Mouse (Mus musculus): Measurements from ENCODE around the gene Afdn. TPM values are rescaled to one million over a fixed set of nuclear protein-coding genes. Genes with fewer than 3 reads are reported as not detected.
"Not testable (repeated sequence)": the region's sequence is repeated elsewhere in the genome, so short reads cannot be mapped to it uniquely, and the experiment has no call there.

Afdn gene
- polyA plus RNA-seq, 1 experiment from 2014 or later, result 141 TPM

DNA sequence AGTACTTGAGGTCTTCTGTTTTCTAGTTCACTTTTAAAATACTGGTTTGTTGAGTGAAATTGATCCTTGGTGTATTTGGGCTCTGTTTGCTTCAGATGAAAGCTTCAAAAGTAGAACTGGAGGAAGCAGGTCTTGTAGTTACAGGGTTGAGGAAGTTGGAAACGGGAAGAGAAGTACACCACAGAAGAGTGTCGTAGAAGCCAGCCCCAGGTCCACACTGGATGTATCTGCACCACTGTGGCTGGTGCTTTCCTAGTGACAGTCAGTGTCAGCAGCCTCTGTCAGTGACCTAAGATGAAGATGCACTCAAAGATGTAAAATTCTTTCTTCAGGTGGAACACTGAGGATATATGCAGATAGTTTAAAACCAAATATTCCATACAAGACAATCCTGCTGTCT is 57.5 kb downstream of the Afdn start:
- no peak for DNase-seq (ENCODE audit: low spot score)
- Histone ChIP-seq H3K27me3 (ENCODE audit: control insufficient read depth, insufficient read depth, low read length) (no peaks in the 10 kb centered on the region), H3K27ac (ENCODE audit: low read depth, low read length) (no peak overlapping the region), H3K9ac (ENCODE audit: low read length) (no peak overlapping the region), H3K4me3 (ENCODE audit: low read depth, low read length) (no peak overlapping the region), H3K4me1 (replicated peaks; ENCODE audit: control insufficient read depth, insufficient read depth, low read length) (no peaks in the 10 kb centered on the region), H3K36me3 (ENCODE audit: control insufficient read depth, insufficient read depth, low read length) (no peaks in the 10 kb centered on the region), H3K4me2 (ENCODE audit: low read depth, low read length, severe bottlenecking) (no peak overlapping the region), H3K9me3 (ENCODE audit: control insufficient read depth, low read length) (no peaks in the 10 kb centered on the region)
- no peak for ATAC-seq (replicated peaks; ENCODE audit: low FRiP score)
- 91% methylated on average over 2 of the region's 2 CpGs for WGBS

DNA sequence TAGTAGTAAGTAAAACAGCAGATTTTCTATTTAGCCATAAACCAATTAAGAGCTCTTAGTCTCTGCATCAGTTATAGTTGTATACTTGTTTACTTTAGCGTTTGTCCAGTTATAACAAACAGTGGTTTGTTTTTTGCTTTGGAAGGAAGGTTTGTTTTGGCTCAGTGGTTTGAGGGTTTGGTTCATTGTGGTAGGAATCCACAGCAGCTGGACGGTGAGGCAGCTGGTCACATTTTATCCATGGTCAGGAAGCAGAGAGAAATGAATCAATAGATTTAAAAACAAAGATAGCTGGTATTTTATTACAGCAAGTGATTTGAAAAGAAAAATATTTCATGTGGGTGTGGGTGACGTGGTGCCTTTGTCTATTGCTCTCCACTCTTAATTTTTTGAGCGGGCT is 59.0 kb downstream of the Afdn start:
- Histone ChIP-seq H3K4me3 (ENCODE audit: low read depth, low read length) (no peak overlapping the region), H3K4me2 (ENCODE audit: low read depth, low read length, severe bottlenecking) (no peak overlapping the region), H3K9me3 (ENCODE audit: control insufficient read depth, low read length) (no peaks in the 10 kb centered on the region), H3K27ac (ENCODE audit: low read depth, low read length) (no peak overlapping the region), H3K27me3 (ENCODE audit: control insufficient read depth, insufficient read depth, low read length) (no peaks in the 10 kb centered on the region), H3K36me3 (ENCODE audit: control insufficient read depth, insufficient read depth, low read length) (no peaks in the 10 kb centered on the region), H3K4me1 (replicated peaks; ENCODE audit: control insufficient read depth, insufficient read depth, low read length) (no peaks in the 10 kb centered on the region), H3K9ac (ENCODE audit: low read length) (no peak overlapping the region)
- 92% methylated on average over 4 of the region's 4 CpGs for WGBS
- DNase-seq (ENCODE audit: low spot score) (no peak), ATAC-seq (replicated peaks; ENCODE audit: low FRiP score) (no peak)

DNA sequence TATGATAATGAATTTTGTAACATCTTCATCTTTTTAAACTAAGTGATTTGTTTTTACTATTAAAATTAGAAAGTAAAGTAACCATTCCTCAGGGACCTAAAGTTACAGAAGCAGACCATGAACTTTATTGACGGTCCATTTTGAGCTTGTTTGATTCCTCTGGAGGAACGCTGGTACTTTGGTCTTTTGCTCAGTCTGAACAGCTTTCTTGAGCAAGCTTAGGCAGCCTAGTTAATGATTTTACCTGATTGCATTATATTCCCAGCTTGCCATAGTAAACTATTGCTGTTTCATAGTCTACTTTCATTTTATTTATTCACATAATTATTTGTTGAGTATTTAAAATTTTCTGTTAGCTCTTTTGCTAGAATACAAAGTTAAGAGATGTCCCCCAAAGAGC is 60.3 kb downstream of the Afdn start:
- ATAC-seq (replicated peaks; ENCODE audit: low FRiP score) (no peak), DNase-seq (ENCODE audit: low spot score) (no peak)
- Histone ChIP-seq H3K4me2 (ENCODE audit: low read depth, low read length, severe bottlenecking) (no peak overlapping the region), H3K27ac (ENCODE audit: low read depth, low read length) (no peak overlapping the region), H3K36me3 (ENCODE audit: control insufficient read depth, insufficient read depth, low read length) (no peaks in the 10 kb centered on the region; the same call in 1 of the 2 replicates), H3K9ac (ENCODE audit: low read length) (no peak overlapping the region), H3K27me3 (ENCODE audit: control insufficient read depth, insufficient read depth, low read length) (no peaks in the 10 kb centered on the region), H3K4me1 (replicated peaks; ENCODE audit: control insufficient read depth, insufficient read depth, low read length) (no peaks in the 10 kb centered on the region), H3K4me3 (ENCODE audit: low read depth, low read length) (no peak overlapping the region), H3K9me3 (ENCODE audit: control insufficient read depth, low read length) (no peaks in the 10 kb centered on the region)
- 94% methylated on average over 2 of the region's 2 CpGs for WGBS

DNA sequence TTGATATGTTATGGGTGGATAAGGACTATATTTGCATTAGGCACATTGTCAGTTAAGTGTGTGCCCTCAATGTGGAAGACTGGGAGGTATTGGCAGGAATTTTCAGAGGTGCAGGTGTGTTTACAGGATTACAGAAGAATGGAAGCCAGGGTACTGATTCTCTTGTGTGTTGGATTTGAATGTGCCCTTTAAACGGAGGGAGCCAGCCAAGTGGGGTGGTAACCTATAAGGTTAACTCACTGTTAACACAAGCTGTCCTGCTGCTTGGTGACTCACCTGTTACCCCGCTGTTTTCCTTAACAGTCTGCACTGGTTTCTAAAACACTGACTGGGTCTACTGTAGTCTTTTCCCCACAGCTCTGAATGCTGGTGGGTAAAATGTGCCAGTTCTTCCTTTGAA is 65.1 kb downstream of the Afdn start:
- no peak for ATAC-seq (replicated peaks; ENCODE audit: low FRiP score)
- Histone ChIP-seq H3K4me2 (ENCODE audit: low read depth, low read length, severe bottlenecking) (no peak overlapping the region), H3K27ac (ENCODE audit: low read depth, low read length) (no peak overlapping the region), H3K9ac (ENCODE audit: low read length) (no peak overlapping the region), H3K4me1 (replicated peaks; ENCODE audit: control insufficient read depth, insufficient read depth, low read length) (no peaks in the 10 kb centered on the region), H3K36me3 (ENCODE audit: control insufficient read depth, insufficient read depth, low read length) (no peaks in the 10 kb centered on the region; the same call in 1 of the 2 replicates), H3K27me3 (ENCODE audit: control insufficient read depth, insufficient read depth, low read length) (no peaks in the 10 kb centered on the region), H3K4me3 (ENCODE audit: low read depth, low read length) (no peak overlapping the region), H3K9me3 (ENCODE audit: control insufficient read depth, low read length) (no peaks in the 10 kb centered on the region)
- 90% methylated on average over 2 of the region's 2 CpGs for WGBS
- DNase-seq (ENCODE audit: low spot score), result no peak

DNA sequence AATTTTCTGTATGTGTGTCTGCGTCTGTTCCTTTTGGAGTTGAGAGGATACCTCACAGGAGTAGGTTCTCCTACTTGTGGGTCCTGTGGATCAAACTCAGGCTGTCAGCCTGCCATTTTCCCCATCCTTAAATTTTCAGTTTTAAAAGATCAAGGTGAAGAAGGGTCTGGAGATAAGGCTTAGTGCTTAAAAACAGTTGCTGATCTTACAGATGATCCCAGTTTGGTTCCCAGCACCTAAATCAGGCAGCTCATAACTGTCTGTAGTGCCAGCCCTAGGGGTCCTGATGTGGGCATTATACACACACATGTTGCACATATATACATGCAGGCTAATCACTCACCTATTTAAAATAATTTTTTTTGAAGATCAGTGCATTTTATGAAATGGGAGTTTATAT is 69.9 kb downstream of the Afdn start:
- H3K9ac ChIP-seq (ENCODE audit: low read length), result no peak overlapping the region
- H3K4me3 ChIP-seq (ENCODE audit: low read depth, low read length), result no peak overlapping the region
- no peak for DNase-seq (ENCODE audit: low spot score)
- no peaks in the 10 kb centered on the region for H3K4me1 ChIP-seq (replicated peaks; ENCODE audit: control insufficient read depth, insufficient read depth, low read length)
- 0 out of 2 replicates have a peak, but pooled peaks have one; percentile 30 for ATAC-seq (replicated peaks; ENCODE audit: low FRiP score)
- 92% methylated on average over 1 of the region's 1 CpGs for WGBS
- H3K27me3 ChIP-seq (ENCODE audit: control insufficient read depth, insufficient read depth, low read length), result no peaks in the 10 kb centered on the region
- H3K27ac ChIP-seq (ENCODE audit: low read depth, low read length), result no peak overlapping the region
- H3K9me3 ChIP-seq (ENCODE audit: control insufficient read depth, low read length), result no peaks in the 10 kb centered on the region
- no peaks in the 10 kb centered on the region; the same call in 1 of the 2 replicates for H3K36me3 ChIP-seq (ENCODE audit: control insufficient read depth, insufficient read depth, low read length)
- H3K4me2 ChIP-seq (ENCODE audit: low read depth, low read length, severe bottlenecking), result no peak overlapping the region

DNA sequence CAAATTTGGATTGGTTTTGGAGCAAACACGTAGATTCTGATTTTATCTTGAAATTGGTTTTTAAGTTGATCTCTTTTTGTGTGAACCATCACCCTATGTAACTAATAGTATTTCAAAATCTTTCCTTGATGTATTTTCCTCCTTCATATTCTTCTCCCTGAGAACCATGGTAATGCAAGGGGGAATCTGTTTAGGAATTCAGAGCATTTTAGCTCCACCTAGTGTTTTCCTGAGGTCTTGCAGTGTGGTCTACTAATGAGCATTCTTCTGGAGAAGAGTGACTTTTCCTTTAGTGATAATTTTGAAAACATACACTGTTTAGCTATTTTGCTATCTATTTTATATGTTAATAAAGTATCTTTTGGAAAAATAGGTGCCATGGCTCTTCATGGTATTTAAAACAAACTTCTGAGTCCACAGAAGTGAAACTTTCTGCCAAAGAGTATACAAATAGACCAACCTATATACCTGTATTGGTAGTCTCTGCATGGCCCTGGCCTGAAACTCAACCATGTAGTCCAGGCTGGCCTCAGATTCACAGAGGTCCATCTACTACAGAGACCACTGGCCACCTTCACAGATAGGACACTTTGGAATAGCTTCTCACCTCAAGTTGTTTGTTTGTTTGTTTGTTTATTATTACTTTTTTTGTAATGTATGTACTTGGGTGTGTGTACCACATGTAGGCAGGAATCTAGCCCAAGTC is 70.5 kb downstream of the Afdn start:
- Histone ChIP-seq H3K27ac (ENCODE audit: low read depth, low read length) (no peak overlapping the region), H3K4me2 (ENCODE audit: low read depth, low read length, severe bottlenecking) (no peak overlapping the region), H3K4me3 (ENCODE audit: low read depth, low read length) (no peak overlapping the region), H3K36me3 (ENCODE audit: control insufficient read depth, insufficient read depth, low read length) (no peaks in the 10 kb centered on the region; the same call in 1 of the 2 replicates), H3K27me3 (ENCODE audit: control insufficient read depth, insufficient read depth, low read length) (no peaks in the 10 kb centered on the region), H3K9me3 (ENCODE audit: control insufficient read depth, low read length) (no peaks in the 10 kb centered on the region), H3K4me1 (replicated peaks; ENCODE audit: control insufficient read depth, insufficient read depth, low read length) (no peaks in the 10 kb centered on the region), H3K9ac (ENCODE audit: low read length) (no peak overlapping the region)
- no peak for DNase-seq (ENCODE audit: low spot score)
- WGBS, result 88% methylated on average over 1 of the region's 1 CpGs
- 0 out of 2 replicates have a peak, but pooled peaks have one; percentile 44 for ATAC-seq (replicated peaks; ENCODE audit: low FRiP score)

DNA sequence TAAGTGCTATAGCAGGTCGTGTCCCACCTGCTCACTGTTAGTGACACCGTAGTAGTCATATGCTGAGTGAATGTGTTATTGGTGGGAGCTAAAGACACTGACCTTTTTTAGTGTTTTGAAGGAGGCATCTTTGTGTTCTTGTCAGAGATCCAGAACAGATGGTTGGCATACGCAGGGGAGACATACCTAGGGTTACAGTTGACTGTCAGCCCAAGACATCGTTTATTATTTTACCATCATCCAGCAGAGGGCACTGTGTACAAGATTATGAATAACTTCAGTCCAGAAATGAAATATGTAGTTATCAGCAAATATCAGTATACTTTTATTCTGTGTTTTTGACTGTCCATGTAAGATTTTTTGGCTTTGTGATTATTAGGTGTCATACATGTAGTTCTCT is 75.5 kb downstream of the Afdn start:
- Histone ChIP-seq H3K4me3 (ENCODE audit: low read depth, low read length) (no peak overlapping the region), H3K27ac (ENCODE audit: low read depth, low read length) (no peak overlapping the region), H3K4me1 (replicated peaks; ENCODE audit: control insufficient read depth, insufficient read depth, low read length) (no peaks in the 10 kb centered on the region), H3K27me3 (ENCODE audit: control insufficient read depth, insufficient read depth, low read length) (no peaks in the 10 kb centered on the region), H3K9ac (ENCODE audit: low read length) (no peak overlapping the region), H3K36me3 (ENCODE audit: control insufficient read depth, insufficient read depth, low read length) (no peaks in the 10 kb centered on the region; the same call in 1 of the 2 replicates), H3K4me2 (ENCODE audit: low read depth, low read length, severe bottlenecking) (no peak overlapping the region), H3K9me3 (ENCODE audit: control insufficient read depth, low read length) (no peaks in the 10 kb centered on the region)
- ATAC-seq (replicated peaks; ENCODE audit: low FRiP score) (no peak), DNase-seq (ENCODE audit: low spot score) (no peak)
- 92% methylated on average over 4 of the region's 4 CpGs for WGBS

DNA sequence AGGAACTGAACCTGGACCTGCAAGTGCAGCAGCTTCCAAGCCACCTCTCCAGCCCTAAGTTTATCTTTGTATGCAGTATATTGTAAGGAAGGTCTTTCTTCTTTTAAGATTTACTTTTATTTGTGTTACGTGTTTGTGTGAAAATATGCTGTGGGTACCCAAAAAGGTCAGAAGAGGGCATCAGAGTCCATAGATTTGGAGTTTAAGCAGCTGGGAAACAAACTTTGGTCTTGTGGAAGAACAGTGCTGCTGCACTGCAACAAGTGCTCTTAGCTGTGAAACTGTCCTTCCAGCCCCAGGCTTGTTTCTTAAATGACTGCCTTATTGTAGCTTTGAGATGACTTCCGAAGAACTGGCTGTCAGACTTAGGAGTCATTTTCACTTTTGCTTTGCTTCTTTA is 89.8 kb downstream of the Afdn start:
- Histone ChIP-seq H3K4me2 (ENCODE audit: low read depth, low read length, severe bottlenecking) (no peak overlapping the region), H3K4me3 (ENCODE audit: low read depth, low read length) (no peak overlapping the region), H3K27me3 (ENCODE audit: control insufficient read depth, insufficient read depth, low read length) (no peaks in the 10 kb centered on the region), H3K9me3 (ENCODE audit: control insufficient read depth, low read length) (no peaks in the 10 kb centered on the region), H3K4me1 (replicated peaks; ENCODE audit: control insufficient read depth, insufficient read depth, low read length) (no peaks in the 10 kb centered on the region), H3K27ac (ENCODE audit: low read depth, low read length) (no peak overlapping the region), H3K9ac (ENCODE audit: low read length) (no peak overlapping the region), H3K36me3 (ENCODE audit: control insufficient read depth, insufficient read depth, low read length) (peaks cover 6% of the 10 kb centered on the region; the same call in 1 of the 2 replicates)
- 85% methylated on average over 2 of the region's 2 CpGs for WGBS
- ATAC-seq (replicated peaks; ENCODE audit: low FRiP score), result no peak
- no peak for DNase-seq (ENCODE audit: low spot score)

DNA sequence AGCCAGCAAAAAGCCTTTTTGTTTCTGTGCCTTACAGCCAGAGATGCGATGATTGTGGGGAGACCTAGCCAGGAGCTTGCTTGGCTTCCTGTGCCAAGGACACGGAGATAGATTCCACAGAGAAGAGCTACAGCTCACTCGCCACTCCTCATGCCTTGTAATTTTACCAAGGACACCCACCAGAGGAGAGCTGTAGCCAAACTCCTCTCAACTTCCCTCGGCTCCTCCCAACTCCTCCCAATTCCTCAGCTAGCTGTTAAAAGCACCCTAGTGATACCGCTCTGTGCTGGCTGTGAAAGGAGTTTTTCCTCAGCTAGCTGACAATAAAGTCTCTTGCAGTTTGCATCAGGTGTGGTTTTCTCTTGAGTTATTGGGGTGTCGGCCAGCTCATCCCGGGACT is 93.5 kb downstream of the Afdn start:
- not testable (repeated sequence) for ATAC-seq (replicated peaks; ENCODE audit: low FRiP score); H3K9ac ChIP-seq (ENCODE audit: low read length); H3K4me3 ChIP-seq (ENCODE audit: low read depth, low read length); H3K27ac ChIP-seq (ENCODE audit: low read depth, low read length); H3K4me1 ChIP-seq (replicated peaks; ENCODE audit: control insufficient read depth, insufficient read depth, low read length); H3K9me3 ChIP-seq (ENCODE audit: control insufficient read depth, low read length); DNase-seq (ENCODE audit: low spot score); H3K27me3 ChIP-seq (ENCODE audit: control insufficient read depth, insufficient read depth, low read length); H3K4me2 ChIP-seq (ENCODE audit: low read depth, low read length, severe bottlenecking)
- peaks cover 14% of the 10 kb centered on the region; the same call in 1 of the 2 replicates for H3K36me3 ChIP-seq (ENCODE audit: control insufficient read depth, insufficient read depth, low read length)
- WGBS, result 85% methylated on average over 7 of the region's 7 CpGs
